Mouse (Mus musculus): ENCODE results near the gene 4933402E13Rik. TPM values are rescaled to one million over a fixed set of nuclear protein-coding genes. Genes with fewer than 3 reads are reported as not detected.

4933402E13Rik gene
- polyA plus RNA-seq (2015; fragmentation: Nextera tagmentation; extraction: Ambion mirVana): not detected in 2 replicates

- Histone ChIP-seq H3K27ac (replicated peaks) (no peak within 1 kb of the TSS), H3K27me3 (no peaks in the 10 kb centered on the region), H3K4me1 (no peaks in the 10 kb centered on the region), H3K9ac (replicated peaks) (no peak within 1 kb of the TSS), H3K36me3 (no peaks in the 10 kb centered on the region), H3K4me3 (no peak within 1 kb of the TSS), H3K9me3 (no peaks in the 10 kb centered on the region), H3K4me2 (replicated peaks) (no peak within 1 kb of the TSS)
- 92% methylated on average over 8 of the region's 8 CpGs for WGBS
- no peak for ATAC-seq (replicated peaks)
Measured at GRCm38 (mm10) chrX:62283199-62283598, at the start of gene 4933402E13Rik. TSS of gene 4933402E13Rik (plus strand) at chrX:62283499.

Other genes starting within 250 kb of the 4933402E13Rik start
- not detected in 2 replicates for gene 4931400O07Rik, start 184.5 kb downstream of the 4933402E13Rik start, polyA plus RNA-seq (2015; fragmentation: Nextera tagmentation; extraction: Ambion mirVana)